Mouse (Mus musculus) liver, adult 2 months (tissue): ENCODE measurements around the gene Gm12830.

Experiments used
- CTCF ChIP-seq: fragments of 200-500 bp; IDR thresholded peaks from 2 replicates; pipeline ENCODE4 v1.5.1; 2011; ENCODE audit warnings: low read depth, low read length, control low read depth
- POLR2A ChIP-seq: fragments of 200-500 bp; IDR thresholded peaks from 2 replicates; pipeline ENCODE4 v1.6.1; 2011; ENCODE audit warnings: low read length, control low read depth; ENCODE audit not compliant: insufficient read depth; ENCODE audit errors: extremely low read depth

GRCm38 (mm10) chr4:114902641-114903421 lies 81.3 kb downstream of the Gm12830 start:
- TF ChIP-seq POLR2A = no peak
- no peak for TF ChIP-seq CTCF
